Mouse (Mus musculus): Measurements from ENCODE around the gene Gm5426.
A peak's percentile ranks its signal among the peaks of the same experiment; 100 is the strongest.
"Not testable (repeated sequence)": the region's sequence is repeated elsewhere in the genome, so short reads cannot be mapped to it uniquely, and the experiment has no call there.

Gm5426 gene

GRCm38 (mm10) chr10:96136451-96136850 lies at the start of gene Gm5426:
Gene Gm5426 (plus strand): TSS chr10:96136603.
- not testable (repeated sequence) for DNase-seq (ENCODE audit: low spot score)

GRCm38 (mm10) chr10:96089744-96090143 lies 46.7 kb upstream of the Gm5426 start:
- no peak for DNase-seq (ENCODE audit: low spot score)

- no peak for DNase-seq (ENCODE audit: low spot score)
Observed at GRCm38 (mm10) chr10:96090388-96090787, 46.0 kb upstream of the Gm5426 start.

GRCm38 (mm10) chr10:96093890-96094531 lies 42.4 kb upstream of the Gm5426 start:
- DNase-seq (ENCODE audit: low spot score) = no peak

GRCm38 (mm10) chr10:96094559-96094958 lies 41.8 kb upstream of the Gm5426 start:
- DNase-seq (ENCODE audit: low spot score) = no peak

GRCm38 (mm10) chr10:96096730-96097129 lies 39.7 kb upstream of the Gm5426 start:
- DNase-seq (ENCODE audit: low spot score) = no peak

GRCm38 (mm10) chr10:96101035-96101434 lies 35.4 kb upstream of the Gm5426 start:
- no peak for DNase-seq (ENCODE audit: low spot score)

GRCm38 (mm10) chr10:96104158-96104557 lies 32.2 kb upstream of the Gm5426 start:
- DNase-seq (ENCODE audit: low spot score) = no peak

- no peak for DNase-seq (ENCODE audit: low spot score)
Observed at GRCm38 (mm10) chr10:96104624-96105023, 31.8 kb upstream of the Gm5426 start.

- no peak for DNase-seq (ENCODE audit: low spot score)
Observed at GRCm38 (mm10) chr10:96105124-96105523, 31.3 kb upstream of the Gm5426 start.

GRCm38 (mm10) chr10:96106972-96107720 lies 29.3 kb upstream of the Gm5426 start:
- no peak for DNase-seq (ENCODE audit: low spot score)

- DNase-seq (ENCODE audit: low spot score) = no peak
Observed at GRCm38 (mm10) chr10:96107825-96108224, 28.6 kb upstream of the Gm5426 start.

GRCm38 (mm10) chr10:96115325-96115724 lies 21.1 kb upstream of the Gm5426 start:
- DNase-seq (ENCODE audit: low spot score) = no peak

GRCm38 (mm10) chr10:96120821-96121220 lies 15.6 kb upstream of the Gm5426 start:
- no peak for DNase-seq (ENCODE audit: low spot score)

GRCm38 (mm10) chr10:96121249-96122010 lies 15.0 kb upstream of the Gm5426 start:
- DNase-seq (ENCODE audit: low spot score) = no peak

- DNase-seq (ENCODE audit: low spot score) = no peak
Observed at GRCm38 (mm10) chr10:96123885-96124284, 12.5 kb upstream of the Gm5426 start.

GRCm38 (mm10) chr10:96124290-96124689 lies 12.1 kb upstream of the Gm5426 start:
- DNase-seq (ENCODE audit: low spot score) = no peak

- no peak for DNase-seq (ENCODE audit: low spot score)
Observed at GRCm38 (mm10) chr10:96125771-96126454, 10.5 kb upstream of the Gm5426 start.

- no peak for DNase-seq (ENCODE audit: low spot score)
Observed at GRCm38 (mm10) chr10:96129213-96129612, 7.2 kb upstream of the Gm5426 start.

- DNase-seq (ENCODE audit: low spot score) = no peak
Observed at GRCm38 (mm10) chr10:96130406-96130805, 6.0 kb upstream of the Gm5426 start.

GRCm38 (mm10) chr10:96131112-96131511 lies 5.3 kb upstream of the Gm5426 start:
- no peak for DNase-seq (ENCODE audit: low spot score)

GRCm38 (mm10) chr10:96132161-96132560 lies 4.2 kb upstream of the Gm5426 start:
- peak; percentile 70 for DNase-seq (ENCODE audit: low spot score)
